Mouse (Mus musculus): ENCODE results near the gene 9930111J21Rik1. TPM values are rescaled to one million over a fixed set of nuclear protein-coding genes. Genes with fewer than 3 reads are reported as not detected.
"Not testable (repeated sequence)": the region's sequence is repeated elsewhere in the genome, so short reads cannot be mapped to it uniquely, and the experiment has no call there.

Gene 9930111J21Rik1
- polyA plus RNA-seq, 1 experiment from 2014 or later, result 0.53 TPM

DNA sequence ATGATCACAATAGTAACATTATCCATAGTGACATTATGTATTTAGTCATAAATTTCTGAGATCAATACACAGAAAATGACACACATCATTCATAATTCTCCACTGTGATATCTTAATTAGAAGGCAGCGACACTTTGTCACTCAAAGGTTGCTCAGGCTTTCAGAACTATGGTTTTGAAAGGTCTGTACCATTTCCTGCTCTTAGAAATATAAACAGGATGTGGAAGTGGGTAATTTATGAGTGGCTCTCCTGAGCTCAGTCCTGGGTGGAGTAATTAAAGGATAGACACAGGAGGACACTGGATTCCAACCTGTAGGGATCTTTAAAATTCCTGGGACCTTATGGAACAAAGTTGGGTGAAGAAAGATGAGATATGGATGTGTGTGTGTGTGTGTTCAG is 45.8 kb downstream of the 9930111J21Rik1 start:
- not testable (repeated sequence) for H3K27me3 ChIP-seq (ENCODE audit: control insufficient read depth, insufficient read depth, low read length); H3K9ac ChIP-seq (ENCODE audit: low read depth, low read length); H3K4me2 ChIP-seq (replicated peaks; ENCODE audit: low read depth, low read length); H3K9me3 ChIP-seq (ENCODE audit: control insufficient read depth, low read length); H3K27ac ChIP-seq (ENCODE audit: low read depth, low read length); H3K4me1 ChIP-seq (ENCODE audit: control insufficient read depth, insufficient read depth, low read length); ATAC-seq (ENCODE audit: low FRiP score, low TSS enrichment); H3K36me3 ChIP-seq (ENCODE audit: control insufficient read depth, insufficient read depth, low read length); H3K4me3 ChIP-seq (ENCODE audit: low read length)
- 75% methylated on average over 1 of the region's 1 CpGs for WGBS

DNA sequence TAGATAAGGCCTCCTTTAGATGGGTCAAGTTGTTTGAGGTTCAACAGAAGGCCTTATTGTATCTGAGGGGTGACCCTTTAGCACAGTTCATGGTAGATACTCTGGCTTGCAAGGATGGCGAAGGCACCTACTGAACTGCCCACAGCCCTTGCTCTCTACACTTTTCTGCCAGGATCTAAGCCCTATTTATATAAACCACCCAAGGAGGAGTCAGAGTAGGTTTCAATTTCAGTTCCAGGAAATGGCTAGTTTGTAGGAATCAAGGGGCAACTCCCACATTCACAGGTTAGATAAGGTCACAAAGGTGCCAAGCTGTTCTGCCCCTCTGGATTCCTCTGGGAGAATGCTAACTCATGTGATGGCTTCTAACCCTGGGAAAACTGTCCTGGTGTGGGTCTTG is 51.1 kb downstream of the 9930111J21Rik1 start:
- not testable (repeated sequence) for H3K4me3 ChIP-seq (ENCODE audit: low read length); H3K36me3 ChIP-seq (ENCODE audit: control insufficient read depth, insufficient read depth, low read length); H3K4me2 ChIP-seq (replicated peaks; ENCODE audit: low read depth, low read length); H3K27ac ChIP-seq (ENCODE audit: low read depth, low read length); ATAC-seq (ENCODE audit: low FRiP score, low TSS enrichment); H3K4me1 ChIP-seq (ENCODE audit: control insufficient read depth, insufficient read depth, low read length); H3K9ac ChIP-seq (ENCODE audit: low read depth, low read length); H3K9me3 ChIP-seq (ENCODE audit: control insufficient read depth, low read length); H3K27me3 ChIP-seq (ENCODE audit: control insufficient read depth, insufficient read depth, low read length)
- 60% methylated on average over 1 of the region's 1 CpGs for WGBS

DNA sequence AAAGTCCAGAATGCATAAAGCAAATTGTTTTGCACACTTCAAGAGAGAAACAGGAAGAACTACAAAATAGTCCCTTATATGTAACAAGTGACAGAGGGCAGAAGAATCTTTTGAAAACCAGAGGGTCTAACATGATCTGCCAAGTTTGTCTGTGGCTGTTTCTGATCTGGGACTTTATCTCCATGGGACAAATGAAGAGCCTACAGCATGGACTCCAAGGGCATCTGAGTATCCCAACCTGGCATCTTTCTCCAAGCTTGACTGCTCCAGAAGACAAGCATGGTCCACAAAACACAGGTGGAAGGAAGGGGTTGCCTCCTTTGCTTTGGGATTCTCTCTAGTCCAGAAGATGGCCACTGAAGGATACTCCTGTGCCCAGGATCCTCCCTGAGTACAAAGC is 52.8 kb downstream of the 9930111J21Rik1 start:
- not testable (repeated sequence) for H3K4me2 ChIP-seq (replicated peaks; ENCODE audit: low read depth, low read length); H3K9me3 ChIP-seq (ENCODE audit: control insufficient read depth, low read length); H3K27ac ChIP-seq (ENCODE audit: low read depth, low read length); H3K36me3 ChIP-seq (ENCODE audit: control insufficient read depth, insufficient read depth, low read length); H3K9ac ChIP-seq (ENCODE audit: low read depth, low read length); H3K4me1 ChIP-seq (ENCODE audit: control insufficient read depth, insufficient read depth, low read length); ATAC-seq (ENCODE audit: low FRiP score, low TSS enrichment); H3K27me3 ChIP-seq (ENCODE audit: control insufficient read depth, insufficient read depth, low read length); H3K4me3 ChIP-seq (ENCODE audit: low read length)

DNA sequence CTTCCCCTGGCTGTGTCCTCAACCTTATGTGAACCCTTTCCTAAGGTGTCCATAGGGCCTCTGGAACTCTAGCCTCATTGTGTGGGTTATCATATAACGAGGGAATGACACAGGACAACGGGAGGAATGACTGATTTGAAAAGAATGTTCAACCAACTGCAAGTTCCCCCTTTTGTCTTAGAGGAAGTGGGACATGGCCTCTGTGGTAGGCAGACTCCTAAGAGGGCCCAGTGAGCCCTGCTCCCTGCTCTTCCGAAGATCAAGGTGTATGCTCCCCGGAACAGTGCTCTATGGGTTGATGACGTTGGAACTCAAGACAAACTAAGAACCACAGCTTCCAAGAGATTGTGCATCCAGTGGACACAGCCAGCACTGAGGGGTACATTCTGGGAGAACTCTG is 55.4 kb downstream of the 9930111J21Rik1 start:
- not testable (repeated sequence) for H3K9me3 ChIP-seq (ENCODE audit: control insufficient read depth, low read length); H3K4me2 ChIP-seq (replicated peaks; ENCODE audit: low read depth, low read length); H3K4me3 ChIP-seq (ENCODE audit: low read length); H3K27ac ChIP-seq (ENCODE audit: low read depth, low read length); H3K27me3 ChIP-seq (ENCODE audit: control insufficient read depth, insufficient read depth, low read length); H3K36me3 ChIP-seq (ENCODE audit: control insufficient read depth, insufficient read depth, low read length); H3K4me1 ChIP-seq (ENCODE audit: control insufficient read depth, insufficient read depth, low read length); ATAC-seq (ENCODE audit: low FRiP score, low TSS enrichment); H3K9ac ChIP-seq (ENCODE audit: low read depth, low read length)
- WGBS, result 85% methylated on average over 5 of the region's 5 CpGs

DNA sequence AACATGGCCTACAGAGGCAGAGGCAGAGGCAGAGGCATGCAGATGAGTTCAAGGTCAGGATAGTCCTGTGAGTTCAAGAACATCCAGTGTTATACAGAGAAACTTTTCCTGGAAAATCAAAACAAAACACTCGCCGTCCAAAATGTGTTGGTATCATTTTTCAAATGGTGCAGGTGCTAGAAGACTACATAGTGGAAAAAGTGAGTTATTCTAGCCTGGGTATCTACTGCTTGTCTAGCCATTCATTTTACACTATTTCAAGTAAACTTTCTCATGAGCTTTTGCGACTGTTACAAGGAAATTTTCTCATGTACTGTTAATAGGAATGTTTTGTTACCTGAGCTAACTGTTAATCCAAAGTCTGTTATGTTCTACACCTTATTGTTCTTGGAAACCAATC is 60.8 kb downstream of the 9930111J21Rik1 start:
- Histone ChIP-seq H3K36me3 (ENCODE audit: control insufficient read depth, insufficient read depth, low read length) (no peaks in the 10 kb centered on the region), H3K4me2 (replicated peaks; ENCODE audit: low read depth, low read length) (no peak overlapping the region), H3K27me3 (ENCODE audit: control insufficient read depth, insufficient read depth, low read length) (no peaks in the 10 kb centered on the region), H3K4me3 (ENCODE audit: low read length) (no peak overlapping the region), H3K4me1 (ENCODE audit: control insufficient read depth, insufficient read depth, low read length) (no peaks in the 10 kb centered on the region), H3K9me3 (ENCODE audit: control insufficient read depth, low read length) (no peaks in the 10 kb centered on the region), H3K27ac (ENCODE audit: low read depth, low read length) (no peak overlapping the region), H3K9ac (ENCODE audit: low read depth, low read length) (no peak overlapping the region)
- no peak for ATAC-seq (ENCODE audit: low FRiP score, low TSS enrichment)
- 70% methylated on average over 3 of the region's 3 CpGs for WGBS

DNA sequence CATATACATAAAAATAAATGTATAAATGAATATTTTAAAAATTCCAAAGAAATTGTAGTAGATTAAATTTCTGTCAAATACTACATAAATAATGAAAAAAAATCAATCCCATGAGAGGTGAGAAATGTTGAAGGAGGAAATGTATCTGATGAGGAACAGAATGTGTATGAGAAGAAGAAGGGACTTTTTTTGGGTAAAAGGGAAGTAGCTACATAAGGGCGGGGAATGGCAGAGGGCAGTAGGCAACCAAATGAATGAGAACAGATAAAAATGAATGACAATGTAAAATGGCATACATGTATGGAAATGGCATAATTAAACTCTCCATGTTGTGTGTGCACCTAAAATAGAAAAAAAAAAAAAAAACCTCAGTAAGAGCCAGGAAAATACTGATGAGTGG is 65.6 kb downstream of the 9930111J21Rik1 start:
- ATAC-seq (ENCODE audit: low FRiP score, low TSS enrichment), result no peak
- H3K4me1 ChIP-seq (ENCODE audit: control insufficient read depth, insufficient read depth, low read length), result no peaks in the 10 kb centered on the region
- no peak overlapping the region for H3K4me3 ChIP-seq (ENCODE audit: low read length)
- 100% methylated on average over 1 of the region's 1 CpGs for WGBS
- no peak overlapping the region for H3K4me2 ChIP-seq (replicated peaks; ENCODE audit: low read depth, low read length)
- H3K27me3 ChIP-seq (ENCODE audit: control insufficient read depth, insufficient read depth, low read length), result no peaks in the 10 kb centered on the region
- no peaks in the 10 kb centered on the region for H3K9me3 ChIP-seq (ENCODE audit: control insufficient read depth, low read length)
- H3K36me3 ChIP-seq (ENCODE audit: control insufficient read depth, insufficient read depth, low read length), result no peaks in the 10 kb centered on the region
- H3K27ac ChIP-seq (ENCODE audit: low read depth, low read length), result no peak overlapping the region
- no peak overlapping the region for H3K9ac ChIP-seq (ENCODE audit: low read depth, low read length)

DNA sequence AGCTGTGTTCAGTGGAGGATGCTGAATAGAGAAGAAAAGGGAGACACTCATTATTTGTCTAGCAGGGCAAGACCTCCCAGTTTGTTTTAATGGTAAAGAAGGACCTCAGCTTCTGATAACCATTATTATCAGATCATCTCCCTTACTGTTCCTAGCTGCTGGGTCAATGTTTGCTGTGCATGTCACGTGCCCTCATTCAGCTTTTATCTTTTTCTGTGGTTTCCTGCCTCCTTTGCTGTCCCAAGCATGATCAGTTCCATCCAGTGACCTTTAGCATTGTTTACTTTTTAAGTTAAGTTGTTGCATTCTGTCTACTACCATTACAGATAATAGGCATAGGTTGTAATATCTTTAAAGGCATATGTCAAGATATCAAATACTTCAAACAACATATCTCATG is 70.7 kb downstream of the 9930111J21Rik1 start:
- H3K4me2 ChIP-seq (replicated peaks; ENCODE audit: low read depth, low read length), result no peak overlapping the region
- no peak overlapping the region for H3K4me3 ChIP-seq (ENCODE audit: low read length)
- H3K9ac ChIP-seq (ENCODE audit: low read depth, low read length), result no peak overlapping the region
- H3K36me3 ChIP-seq (ENCODE audit: control insufficient read depth, insufficient read depth, low read length), result no peaks in the 10 kb centered on the region
- no peak overlapping the region for H3K27ac ChIP-seq (ENCODE audit: low read depth, low read length)
- no peaks in the 10 kb centered on the region for H3K27me3 ChIP-seq (ENCODE audit: control insufficient read depth, insufficient read depth, low read length)
- H3K9me3 ChIP-seq (ENCODE audit: control insufficient read depth, low read length), result no peaks in the 10 kb centered on the region
- WGBS, result 72% methylated on average over 1 of the region's 1 CpGs
- ATAC-seq (ENCODE audit: low FRiP score, low TSS enrichment), result no peak
- H3K4me1 ChIP-seq (ENCODE audit: control insufficient read depth, insufficient read depth, low read length), result no peaks in the 10 kb centered on the region

DNA sequence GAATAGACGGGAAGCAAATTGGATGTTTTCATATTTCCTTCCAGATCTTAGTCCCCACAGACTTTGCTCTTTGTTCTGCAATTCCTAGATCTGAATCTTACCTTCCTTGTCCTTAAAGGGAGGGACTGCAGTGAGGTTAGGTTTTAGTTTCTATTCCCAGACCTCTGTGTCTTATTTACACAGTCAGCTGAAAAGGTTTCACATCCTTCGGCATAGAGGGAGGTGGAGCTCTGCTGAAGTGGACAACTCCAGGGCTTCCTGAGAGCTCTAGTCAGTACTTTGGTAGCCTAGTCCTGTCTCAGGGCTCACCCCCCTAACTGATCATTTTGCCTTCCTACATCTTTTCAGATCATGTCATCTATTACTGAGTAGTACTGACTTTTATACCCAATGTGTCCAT is 77.2 kb downstream of the 9930111J21Rik1 start, which contains the start of gene Gm5431:
Gm5431 (minus strand) TSS at position 194 of the 400 bp plus-strand sequence.
- WGBS, result 49% methylated on average over 2 of the region's 2 CpGs
- H3K4me3 ChIP-seq (ENCODE audit: low read length), result no peak within 1 kb of the TSS
- no peak within 1 kb of the TSS for H3K4me2 ChIP-seq (replicated peaks; ENCODE audit: low read depth, low read length)
- H3K4me1 ChIP-seq (ENCODE audit: control insufficient read depth, insufficient read depth, low read length), result no peaks in the 10 kb centered on the region
- H3K27me3 ChIP-seq (ENCODE audit: control insufficient read depth, insufficient read depth, low read length), result no peaks in the 10 kb centered on the region
- no peaks in the 10 kb centered on the region for H3K9me3 ChIP-seq (ENCODE audit: control insufficient read depth, low read length)
- no peaks in the 10 kb centered on the region for H3K36me3 ChIP-seq (ENCODE audit: control insufficient read depth, insufficient read depth, low read length)
- H3K9ac ChIP-seq (ENCODE audit: low read depth, low read length), result no peak within 1 kb of the TSS
- no peak for ATAC-seq (ENCODE audit: low FRiP score, low TSS enrichment)
- no peak within 1 kb of the TSS for H3K27ac ChIP-seq (ENCODE audit: low read depth, low read length)

DNA sequence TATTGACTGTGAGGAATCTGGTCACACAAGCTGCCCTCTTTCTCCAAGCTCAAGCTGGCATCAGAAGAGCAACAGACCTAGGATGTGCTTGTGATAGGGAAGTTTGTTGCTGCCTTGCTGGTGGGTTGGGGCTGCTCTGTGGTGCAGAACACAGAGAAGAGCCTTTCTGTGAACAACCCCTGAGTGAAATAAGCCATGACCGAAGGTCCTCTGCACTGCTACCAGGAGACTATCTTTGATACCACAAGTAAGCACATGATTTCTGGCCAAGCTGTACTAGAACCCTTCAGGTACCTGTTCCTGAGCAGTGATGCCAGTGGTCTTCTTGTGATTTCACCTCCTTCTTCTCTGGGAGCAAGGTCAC is 77.6 kb downstream of the 9930111J21Rik1 start:
- WGBS, result 83% methylated on average over 1 of the region's 1 CpGs
- not testable (repeated sequence) for H3K36me3 ChIP-seq (ENCODE audit: control insufficient read depth, insufficient read depth, low read length); ATAC-seq (ENCODE audit: low FRiP score, low TSS enrichment); H3K9ac ChIP-seq (ENCODE audit: low read depth, low read length); H3K4me3 ChIP-seq (ENCODE audit: low read length); H3K9me3 ChIP-seq (ENCODE audit: control insufficient read depth, low read length); H3K4me2 ChIP-seq (replicated peaks; ENCODE audit: low read depth, low read length); H3K27ac ChIP-seq (ENCODE audit: low read depth, low read length); H3K4me1 ChIP-seq (ENCODE audit: control insufficient read depth, insufficient read depth, low read length); H3K27me3 ChIP-seq (ENCODE audit: control insufficient read depth, insufficient read depth, low read length)

Data from kidney, embryonic 14.5 days (tissue).